Mouse (Mus musculus): ENCODE data around the gene Cox14.

DNA sequence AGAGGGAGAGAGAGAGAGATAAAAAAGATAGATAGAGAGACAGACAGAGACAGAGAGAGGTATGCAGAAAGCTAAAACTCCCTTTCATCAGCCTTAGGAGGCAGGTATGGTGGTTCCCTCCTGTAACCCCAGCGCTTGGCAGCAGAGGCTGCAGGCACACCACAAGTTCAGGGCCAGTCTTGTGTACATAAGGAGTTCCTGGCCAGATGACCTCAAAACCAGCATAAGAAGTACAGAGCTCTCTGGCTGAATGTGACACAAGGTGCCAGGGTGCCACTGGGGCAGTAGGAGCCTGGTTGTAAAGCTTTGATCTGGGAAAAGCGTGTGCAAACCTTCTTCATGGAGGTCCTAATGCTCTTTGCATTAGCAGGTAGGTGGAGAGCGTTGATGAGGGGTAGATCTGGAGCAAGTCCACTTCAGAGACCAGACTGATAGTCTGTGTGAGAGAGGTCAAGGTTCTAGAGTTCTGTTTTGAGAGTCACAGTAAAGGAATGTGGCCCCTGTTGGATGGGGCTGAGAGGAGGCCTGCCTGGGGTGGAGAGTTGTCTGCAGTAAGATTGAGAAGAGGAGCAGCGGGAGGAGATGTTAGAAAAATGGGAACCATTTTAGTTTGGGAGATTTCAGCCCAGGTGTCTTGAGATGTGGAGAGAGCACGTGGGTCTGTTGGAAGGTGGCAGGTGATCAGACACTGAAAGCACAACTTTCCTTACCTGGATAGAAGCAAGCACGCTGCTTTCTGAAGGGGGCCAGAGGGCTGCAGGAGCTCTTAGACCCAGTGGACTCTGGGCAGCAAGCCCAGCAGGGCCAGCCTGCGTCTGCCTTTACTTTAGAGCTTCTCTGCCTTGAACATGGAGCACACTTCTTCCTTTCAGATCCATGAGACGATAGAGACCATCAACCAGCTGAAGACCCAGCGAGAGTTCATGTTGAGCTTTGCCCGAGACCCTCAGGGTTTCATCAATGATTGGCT, 14.9 kb upstream of the Cox14 start:
- TF ChIP-seq POLR2A (IDR thresholded peaks at IDR 0.05; ENCODE audit: borderline replicate concordance, insufficient read depth, low read length) (no peak), CTCF (IDR thresholded peaks at IDR 0.05; ENCODE audit: borderline replicate concordance, insufficient read depth, low read depth, low read length) (no peak)

Data from cerebellum, adult 2 months (tissue).